Mouse (Mus musculus) kidney, embryonic 15.5 days (tissue): Measurements from ENCODE around the gene Tshz2. TPM values are rescaled to one million over a fixed set of nuclear protein-coding genes. Genes with fewer than 3 reads are reported as not detected.

ENCODE experiments used
- ATAC-seq: fragments of 200-750 bp; cut with Nextera tagmentation; replicated peaks from 2 replicates; pipeline ENCODE4 v1.8.0; 2017; ENCODE audit warnings: moderate TSS enrichment; ENCODE audit not compliant: low FRiP score
- H3K27ac ChIP-seq: fragments of 300-500 bp; sonication (generic); 2 replicates; pipeline ENCODE4 v1.5.1; 2015; ENCODE audit warnings: mild to moderate bottlenecking, inconsistent platforms
- H3K27me3 ChIP-seq: fragments of 300-500 bp; sonication (generic); 2 replicates; pipeline ENCODE4 v1.6.1; 2015; ENCODE audit warnings: inconsistent platforms
- H3K36me3 ChIP-seq: fragments of 300-500 bp; sonication (generic); 2 replicates; pipeline ENCODE4 v1.6.1; 2015; ENCODE audit warnings: inconsistent platforms
- H3K4me1 ChIP-seq: fragments of 300-500 bp; sonication (generic); 2 replicates; pipeline ENCODE4 v1.6.1; 2015; ENCODE audit warnings: inconsistent platforms
- H3K4me2 ChIP-seq: fragments of 300-500 bp; sonication (generic); 2 replicates; pipeline ENCODE4 v1.6.1; 2015; ENCODE audit warnings: moderate library complexity, mild to moderate bottlenecking, inconsistent platforms
- H3K4me3 ChIP-seq: fragments of 300-500 bp; sonication (generic); replicated peaks from 2 replicates; pipeline ENCODE4 v1.5.1; 2015; ENCODE audit warnings: mild to moderate bottlenecking, inconsistent platforms
- H3K9ac ChIP-seq: fragments of 300-500 bp; sonication (generic); 2 replicates; pipeline ENCODE4 v1.6.1; 2015; ENCODE audit warnings: mild to moderate bottlenecking, inconsistent platforms
- H3K9me3 ChIP-seq: fragments of 300-500 bp; sonication (generic); replicated peaks from 2 replicates; pipeline ENCODE4 v1.6.1; 2016; ENCODE audit warnings: inconsistent platforms
- WGBS: fragments of 180-500 bp; shearing (Covaris S2); methylation state at CpG from one replicate; pipeline ENCODE4 v1.1.7; 2015; ENCODE audit warnings: mixed read lengths; 5-methylcytosine and 5-hydroxymethylcytosine counted together
- polyA plus RNA-seq: library from polyadenylated mRNA; unstranded; fragments of >200 nt; fragmentation: Nextera tagmentation; extraction: Ambion mirVana; gene quantifications from 2 replicates; pipeline ENCODE4 v1.2.1, GENCODE M21; 2015

The Tshz2 gene
- polyA plus RNA-seq, 1 experiment from 2014 or later = 17.8 TPM

- 71% methylated on average over 4 of the region's 4 CpGs for WGBS
- Histone ChIP-seq H3K27ac (no peak overlapping the region), H3K4me2 (no peak overlapping the region), H3K4me3 (no peak overlapping the region), H3K36me3 (no peaks in the 10 kb centered on the region), H3K9me3 (no peaks in the 10 kb centered on the region), H3K27me3 (no peaks in the 10 kb centered on the region), H3K9ac (no peak overlapping the region), H3K4me1 (peaks cover 17% of the 10 kb centered on the region)
- no peak for ATAC-seq
Observed at GRCm38 (mm10) chr2:169743910-169744309, 111.1 kb downstream of the Tshz2 start.

GRCm38 (mm10) chr2:169747114-169747642 lies 114.4 kb downstream of the Tshz2 start:
- no peak overlapping the region for H3K4me2 ChIP-seq
- no peaks in the 10 kb centered on the region for H3K36me3 ChIP-seq

DNA sequence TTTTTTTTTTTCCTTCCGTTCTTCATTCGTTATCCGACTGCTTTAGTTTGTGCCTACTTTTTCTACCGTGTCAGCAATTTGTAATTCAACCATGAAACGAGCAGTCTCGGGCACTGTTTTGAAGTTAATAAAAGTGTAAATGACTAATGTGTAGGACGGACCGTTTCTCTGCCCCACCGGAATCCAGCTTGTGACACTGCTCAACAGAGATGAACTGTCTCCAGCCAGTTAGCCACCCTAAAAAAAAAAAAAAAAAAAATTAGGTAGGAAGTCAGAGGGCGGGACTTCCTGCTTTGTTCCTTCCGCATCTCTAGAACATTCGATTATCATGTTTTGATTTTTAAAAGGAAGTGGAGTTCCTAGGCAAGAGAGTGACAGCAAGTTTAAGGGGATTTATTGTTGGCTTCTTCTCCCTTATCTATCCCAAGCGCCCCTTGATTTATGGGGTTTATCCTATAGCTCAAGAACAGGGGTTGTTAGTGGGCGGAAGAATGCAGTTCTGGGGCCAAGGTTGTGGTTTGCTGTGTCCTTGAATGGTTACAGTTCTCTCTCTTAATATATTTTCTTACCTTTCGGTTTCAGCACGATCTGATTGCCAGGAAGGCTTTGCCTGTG lies 116.6 kb downstream of the Tshz2 start:
- no peak for ATAC-seq
- no peaks in the 10 kb centered on the region for H3K27me3 ChIP-seq
- H3K4me3 ChIP-seq = peak overlapping the region; percentile 9; the same call in 1 of the 2 replicates
- peak overlapping the region; percentile 85 for H3K27ac ChIP-seq
- no peak overlapping the region for H3K9ac ChIP-seq
- peaks cover 52% of the 10 kb centered on the region for H3K4me1 ChIP-seq
- peak overlapping the region; percentile 40 for H3K4me2 ChIP-seq
- no peaks in the 10 kb centered on the region for H3K9me3 ChIP-seq
- H3K36me3 ChIP-seq = no peaks in the 10 kb centered on the region
- 26% methylated on average over 16 of the region's 16 CpGs for WGBS

More at GRCm38 (mm10) chr2:169747114-169747642, 114.4 kb downstream of the Tshz2 start:
- Histone ChIP-seq H3K27ac (no peak overlapping the region), H3K9ac (no peak overlapping the region), H3K4me1 (peaks cover 38% of the 10 kb centered on the region), H3K4me3 (no peak overlapping the region), H3K9me3 (no peaks in the 10 kb centered on the region), H3K27me3 (no peaks in the 10 kb centered on the region)
- WGBS = 89% methylated on average over 7 of the region's 7 CpGs
- no peak for ATAC-seq

DNA sequence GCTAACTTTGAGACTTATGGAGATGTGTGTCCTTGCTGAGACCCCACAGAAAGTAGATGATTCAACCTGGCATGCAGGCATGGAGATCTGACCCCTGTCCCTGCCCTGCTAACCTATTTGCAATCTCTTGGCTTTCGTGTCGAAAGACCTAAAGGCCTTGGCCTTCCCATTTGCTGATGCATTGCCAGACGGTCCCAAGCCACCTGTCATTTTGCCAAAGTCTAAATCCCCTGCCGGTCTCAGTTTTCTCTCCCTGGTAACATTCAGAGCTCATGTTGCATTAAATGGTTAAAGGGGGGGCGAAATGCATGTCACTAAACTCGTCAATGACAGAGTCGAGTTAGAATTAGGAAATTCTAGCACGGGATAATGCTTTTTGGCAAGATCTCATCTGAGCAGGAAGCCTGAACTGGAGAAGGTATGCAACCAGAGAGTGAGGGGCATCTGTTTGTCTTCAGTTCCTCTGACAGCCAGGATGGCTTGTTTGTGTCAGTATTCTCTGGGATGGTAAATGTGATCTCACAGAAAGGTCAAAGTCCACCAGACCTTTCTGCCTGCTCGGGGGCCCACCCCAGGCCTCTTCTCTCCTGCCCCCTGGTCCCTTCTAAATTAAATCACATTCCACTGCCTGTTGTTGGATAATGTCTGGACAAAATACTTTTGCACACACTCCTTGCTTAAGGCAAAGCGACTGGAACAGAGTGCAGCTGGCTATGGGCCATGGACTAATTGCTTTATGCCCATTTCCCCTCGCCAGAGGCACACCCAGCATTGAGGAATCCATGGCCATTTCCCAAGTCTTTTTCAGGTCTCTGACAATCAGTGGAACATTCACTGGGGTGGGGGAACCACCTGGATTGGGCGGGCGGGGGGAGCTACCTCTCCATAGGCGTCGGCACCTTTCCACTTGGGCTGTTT lies 118.0 kb downstream of the Tshz2 start:
- H3K36me3 ChIP-seq = no peaks in the 10 kb centered on the region
- peak; percentile 62 for ATAC-seq
- no peak overlapping the region for H3K9ac ChIP-seq
- H3K4me2 ChIP-seq = peak overlapping the region; percentile 24
- H3K27me3 ChIP-seq = no peaks in the 10 kb centered on the region
- peak overlapping the region; percentile 85 for H3K27ac ChIP-seq
- H3K4me1 ChIP-seq = peaks cover 64% of the 10 kb centered on the region
- no peaks in the 10 kb centered on the region for H3K9me3 ChIP-seq
- no peak overlapping the region for H3K4me3 ChIP-seq
- WGBS = 24% methylated on average over 15 of the region's 15 CpGs

GRCm38 (mm10) chr2:169752126-169752525 lies 119.3 kb downstream of the Tshz2 start:
- Histone ChIP-seq H3K9me3 (no peaks in the 10 kb centered on the region), H3K27ac (no peak overlapping the region), H3K4me1 (peaks cover 68% of the 10 kb centered on the region), H3K4me3 (no peak overlapping the region), H3K4me2 (no peak overlapping the region), H3K27me3 (no peaks in the 10 kb centered on the region), H3K36me3 (no peaks in the 10 kb centered on the region), H3K9ac (no peak overlapping the region)
- 91% methylated on average over 9 of the region's 9 CpGs for WGBS
- no peak for ATAC-seq

DNA sequence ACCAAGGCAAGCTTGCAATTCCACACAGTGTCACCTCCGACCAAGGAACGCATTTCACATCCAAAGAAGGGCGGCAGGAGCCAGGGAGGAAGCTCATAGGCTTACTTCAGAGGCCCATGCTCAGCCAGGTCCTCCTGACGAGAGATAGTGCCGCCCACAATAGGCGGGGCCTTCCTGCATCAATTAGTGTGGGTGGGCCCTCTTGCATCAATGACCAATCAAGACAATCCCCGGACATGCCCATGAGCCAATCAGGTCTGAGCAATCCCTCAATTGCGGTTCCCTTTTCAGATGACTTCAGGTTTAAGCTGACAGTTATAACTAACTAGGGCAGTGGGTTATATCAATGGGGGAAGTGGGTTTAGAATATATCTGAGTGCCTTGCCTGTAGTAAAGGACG lies 120.6 kb downstream of the Tshz2 start:
- ATAC-seq = no peak
- 87% methylated on average over 9 of the region's 9 CpGs for WGBS
- Histone ChIP-seq H3K4me1 (peaks cover 79% of the 10 kb centered on the region), H3K36me3 (no peaks in the 10 kb centered on the region), H3K4me2 (no peak overlapping the region), H3K9me3 (no peaks in the 10 kb centered on the region), H3K4me3 (no peak overlapping the region), H3K27me3 (no peaks in the 10 kb centered on the region), H3K27ac (no peak overlapping the region), H3K9ac (no peak overlapping the region)

DNA sequence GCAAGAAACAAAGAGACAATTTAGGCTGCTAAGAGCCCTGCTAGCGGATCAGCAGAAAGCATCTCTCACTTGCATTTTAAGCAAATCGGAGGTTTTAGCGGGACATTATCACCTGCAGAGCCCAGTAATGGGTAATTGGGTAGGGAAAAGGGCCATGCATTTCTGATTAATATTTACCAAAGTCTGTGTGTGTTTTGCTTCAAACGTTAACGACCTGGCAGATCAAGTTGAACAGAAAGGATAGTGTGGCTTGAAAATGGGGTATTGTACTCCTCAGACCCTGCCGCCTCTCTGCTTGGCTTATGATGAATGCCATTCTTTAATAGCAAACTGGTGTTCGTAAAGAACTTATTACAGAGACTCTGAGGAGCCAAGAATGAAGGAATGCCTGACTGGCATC lies 122.3 kb downstream of the Tshz2 start:
- WGBS = 58% methylated on average over 7 of the region's 7 CpGs
- Histone ChIP-seq H3K27ac (peak overlapping the region; percentile 71), H3K27me3 (no peaks in the 10 kb centered on the region), H3K4me2 (peak overlapping the region; percentile 16), H3K4me3 (no peak overlapping the region), H3K36me3 (no peaks in the 10 kb centered on the region), H3K4me1 (peaks cover 66% of the 10 kb centered on the region), H3K9ac (no peak overlapping the region), H3K9me3 (no peaks in the 10 kb centered on the region)
- no peak; the same call in 1 of the 2 replicates for ATAC-seq

- Histone ChIP-seq H3K4me1 (peaks cover 45% of the 10 kb centered on the region), H3K27ac (peak overlapping the region; percentile 66; the same call in 1 of the 2 replicates), H3K9ac (no peak overlapping the region), H3K9me3 (no peaks in the 10 kb centered on the region), H3K36me3 (no peaks in the 10 kb centered on the region), H3K4me2 (no peak overlapping the region), H3K4me3 (no peak overlapping the region), H3K27me3 (no peaks in the 10 kb centered on the region)
- WGBS = 47% methylated on average over 6 of the region's 6 CpGs
- no peak for ATAC-seq
Observed at GRCm38 (mm10) chr2:169758120-169758519, 125.3 kb downstream of the Tshz2 start.

GRCm38 (mm10) chr2:169760117-169760516 lies 127.3 kb downstream of the Tshz2 start:
- Histone ChIP-seq H3K27ac (no peak overlapping the region), H3K27me3 (no peaks in the 10 kb centered on the region), H3K9me3 (no peaks in the 10 kb centered on the region), H3K4me2 (no peak overlapping the region), H3K9ac (no peak overlapping the region), H3K36me3 (no peaks in the 10 kb centered on the region), H3K4me3 (no peak overlapping the region), H3K4me1 (peaks cover 35% of the 10 kb centered on the region)
- ATAC-seq = no peak
- WGBS = 95% methylated on average over 1 of the region's 1 CpGs

DNA sequence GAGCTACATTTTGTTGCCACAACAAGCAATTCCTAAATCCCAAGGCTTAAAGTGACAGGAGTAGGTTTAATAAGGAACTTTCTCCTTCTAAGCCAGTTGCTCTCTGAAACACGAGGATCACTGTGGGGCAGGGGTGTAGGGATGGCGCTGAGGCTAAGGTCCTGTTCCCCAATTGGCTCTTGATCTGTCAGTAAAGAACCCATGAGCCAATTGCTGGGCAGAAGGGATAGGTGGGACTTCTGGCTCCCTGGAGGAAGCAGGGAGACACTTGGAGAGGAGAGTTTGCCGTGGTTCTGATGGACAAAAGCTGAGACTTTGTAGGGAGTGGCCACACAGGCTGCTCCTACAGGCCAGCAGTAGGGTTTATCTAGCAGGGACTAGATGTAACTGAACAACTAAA lies 128.9 kb downstream of the Tshz2 start:
- no peak overlapping the region for H3K4me3 ChIP-seq
- no peaks in the 10 kb centered on the region for H3K27me3 ChIP-seq
- no peaks in the 10 kb centered on the region for H3K36me3 ChIP-seq
- no peak overlapping the region for H3K27ac ChIP-seq
- H3K9ac ChIP-seq = no peak overlapping the region
- no peak for ATAC-seq
- WGBS = 37% methylated on average over 3 of the region's 3 CpGs
- peaks cover 26% of the 10 kb centered on the region for H3K4me1 ChIP-seq
- no peak overlapping the region for H3K4me2 ChIP-seq
- no peaks in the 10 kb centered on the region for H3K9me3 ChIP-seq

GRCm38 (mm10) chr2:169762301-169762700 lies 129.5 kb downstream of the Tshz2 start:
- H3K9me3 ChIP-seq = no peaks in the 10 kb centered on the region
- ATAC-seq = no peak
- 71% methylated on average over 8 of the region's 8 CpGs for WGBS

DNA sequence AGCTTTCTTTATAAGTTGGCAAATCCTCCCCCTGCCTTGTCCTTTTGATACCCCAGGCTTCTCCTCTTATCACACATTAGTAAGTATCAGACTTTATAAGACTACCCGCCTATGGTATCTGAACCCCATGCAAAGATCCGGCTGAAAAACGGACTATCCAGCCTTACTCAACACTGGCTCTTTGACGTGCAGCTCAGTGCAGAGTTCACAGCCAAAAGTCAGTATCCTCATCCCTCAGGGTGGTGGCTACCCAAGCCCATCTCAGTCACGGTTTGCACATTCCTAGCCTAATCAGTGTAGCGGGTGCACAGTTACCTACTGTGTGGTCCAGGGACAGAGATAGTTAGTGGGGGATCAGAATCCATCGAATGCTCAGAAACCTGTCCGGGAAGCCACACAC lies 130.9 kb downstream of the Tshz2 start:
- no peak overlapping the region for H3K9ac ChIP-seq
- no peak for ATAC-seq
- peaks cover 9% of the 10 kb centered on the region for H3K4me1 ChIP-seq
- H3K9me3 ChIP-seq = no peaks in the 10 kb centered on the region
- no peak overlapping the region for H3K4me3 ChIP-seq
- no peaks in the 10 kb centered on the region for H3K36me3 ChIP-seq
- no peaks in the 10 kb centered on the region for H3K27me3 ChIP-seq
- WGBS = 84% methylated on average over 8 of the region's 8 CpGs
- no peak overlapping the region for H3K27ac ChIP-seq
- no peak overlapping the region for H3K4me2 ChIP-seq

More at GRCm38 (mm10) chr2:169762301-169762700, 129.5 kb downstream of the Tshz2 start:
- H3K4me3 ChIP-seq = no peak overlapping the region
- H3K4me1 ChIP-seq = peaks cover 23% of the 10 kb centered on the region
- no peak overlapping the region for H3K4me2 ChIP-seq
- no peaks in the 10 kb centered on the region for H3K27me3 ChIP-seq
- H3K9ac ChIP-seq = no peak overlapping the region
- H3K27ac ChIP-seq = no peak overlapping the region
- no peaks in the 10 kb centered on the region for H3K36me3 ChIP-seq
